Mouse (Mus musculus) embryonic fibroblast, embryonic 13.5 days (primary cell): Measurements from ENCODE around the gene Abcb8. TPM values are rescaled to one million over a fixed set of nuclear protein-coding genes. Genes with fewer than 3 reads are reported as not detected.
"Not testable (repeated sequence)": the region's sequence is repeated elsewhere in the genome, so short reads cannot be mapped to it uniquely, and the experiment has no call there.

Experiments
- H3K27ac ChIP-seq: 2 replicates; pipeline ENCODE4 v1.5.1; 2012; ENCODE audit warnings: low read length, control low read depth, inconsistent platforms; ENCODE audit not compliant: insufficient read depth
- H3K4me1 ChIP-seq: 2 replicates; pipeline ENCODE4 v1.6.1; 2011; ENCODE audit warnings: low read length; ENCODE audit not compliant: control insufficient read depth, insufficient read depth
- H3K4me3 ChIP-seq: 2 replicates; pipeline ENCODE4 v1.5.1; 2011; ENCODE audit warnings: mild to moderate bottlenecking, control low read depth, low read length; ENCODE audit not compliant: insufficient read depth
- CTCF ChIP-seq: IDR thresholded peaks from 2 replicates; pipeline ENCODE4 v1.5.1; 2011; ENCODE audit warnings: mild to moderate bottlenecking, control low read depth, low read length, moderate library complexity, borderline replicate concordance; ENCODE audit not compliant: insufficient read depth
- POLR2A ChIP-seq: IDR thresholded peaks from 2 replicates; pipeline ENCODE4 v1.6.1; 2011; ENCODE audit warnings: low read depth, mild to moderate bottlenecking, control low read depth, low read length, moderate library complexity
- polyA plus RNA-seq: library from polyadenylated mRNA; stranded (reverse); fragments of >200 nt; gene quantifications from 2 replicates; pipeline ENCODE4 v1.2.4, GENCODE M21; 2011; ENCODE audit warnings: low read depth; ENCODE audit not compliant: missing spikeins, insufficient read length

Abcb8 gene
- polyA plus RNA-seq, 1 experiment: 10.6 TPM

DNA sequence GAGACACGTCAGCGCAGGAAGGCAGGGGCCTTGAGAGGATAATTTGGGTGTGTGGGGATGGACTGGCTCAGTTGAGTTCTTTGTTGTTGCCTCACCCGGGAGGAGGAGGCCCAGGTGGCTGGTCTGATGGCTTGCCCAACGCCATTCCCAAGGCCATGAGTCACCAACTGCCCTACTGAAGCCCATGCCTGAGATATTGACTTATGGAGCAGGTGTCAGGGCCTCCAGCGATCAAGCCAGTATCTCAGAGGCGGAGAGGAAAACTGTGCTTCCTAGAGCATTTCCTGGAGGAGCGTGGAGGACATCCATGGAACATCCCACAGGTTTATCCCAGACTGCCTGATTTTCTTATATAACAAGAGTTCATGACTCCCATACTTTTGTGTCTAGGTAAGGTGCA lies 739 bp upstream of the Abcb8 start:
- no peaks in the 10 kb centered on the region for H3K4me1 ChIP-seq
- no peak overlapping the region for H3K27ac ChIP-seq
- H3K4me3 ChIP-seq: no peak overlapping the region
- TF ChIP-seq CTCF (no peak), POLR2A (no peak)

- H3K4me3 ChIP-seq: peak overlapping the region; percentile 49
- no peaks in the 10 kb centered on the region for H3K4me1 ChIP-seq
These were observed 867 bp downstream of the Abcb8 start for GRCm38 (mm10) chr5:24394165-24394894.

GRCm38 (mm10) chr5:24396254-24396653 lies 2.8 kb downstream of the Abcb8 start:
- H3K27ac ChIP-seq, H3K4me1 ChIP-seq: not testable (repeated sequence)

More at GRCm38 (mm10) chr5:24394165-24394894, 867 bp downstream of the Abcb8 start:
- peak overlapping the region; percentile 58 for H3K27ac ChIP-seq
- TF ChIP-seq CTCF (peak; percentile 88), POLR2A (peak; percentile 59; the same call in 1 of the 2 replicates)

DNA sequence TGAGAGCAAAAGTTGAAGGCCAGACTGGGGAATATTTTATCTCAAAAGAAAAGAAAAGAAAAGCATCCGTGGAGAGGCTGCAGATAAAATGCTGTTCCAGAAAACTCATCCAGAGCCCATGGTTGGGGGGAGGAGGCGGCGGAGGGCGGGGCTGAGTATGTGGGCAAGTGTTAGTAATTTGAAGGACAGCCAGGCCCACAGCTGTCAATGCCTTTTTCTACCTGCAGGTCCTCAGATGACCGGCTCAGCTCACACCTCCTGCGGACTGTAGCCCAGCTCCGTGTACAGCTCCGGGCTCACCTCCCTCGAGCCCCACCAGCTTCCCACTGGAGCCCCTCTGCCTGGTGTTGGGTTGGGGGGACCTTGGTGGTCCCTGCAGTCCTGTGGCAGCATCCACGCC lies 6.2 kb downstream of the Abcb8 start:
- no peak overlapping the region for H3K27ac ChIP-seq
- no peak for TF ChIP-seq CTCF
- TF ChIP-seq POLR2A: no peak
- H3K4me3 ChIP-seq: no peak overlapping the region
- no peaks in the 10 kb centered on the region; the same call in 1 of the 2 replicates for H3K4me1 ChIP-seq

More at GRCm38 (mm10) chr5:24396254-24396653, 2.8 kb downstream of the Abcb8 start:
- not testable (repeated sequence) for H3K4me3 ChIP-seq

GRCm38 (mm10) chr5:24400362-24400761 lies 6.9 kb downstream of the Abcb8 start:
- Histone ChIP-seq H3K4me1 (no peaks in the 10 kb centered on the region; the same call in 1 of the 2 replicates), H3K27ac (no peak overlapping the region), H3K4me3 (no peak overlapping the region)
- TF ChIP-seq CTCF (no peak), POLR2A (no peak)

DNA sequence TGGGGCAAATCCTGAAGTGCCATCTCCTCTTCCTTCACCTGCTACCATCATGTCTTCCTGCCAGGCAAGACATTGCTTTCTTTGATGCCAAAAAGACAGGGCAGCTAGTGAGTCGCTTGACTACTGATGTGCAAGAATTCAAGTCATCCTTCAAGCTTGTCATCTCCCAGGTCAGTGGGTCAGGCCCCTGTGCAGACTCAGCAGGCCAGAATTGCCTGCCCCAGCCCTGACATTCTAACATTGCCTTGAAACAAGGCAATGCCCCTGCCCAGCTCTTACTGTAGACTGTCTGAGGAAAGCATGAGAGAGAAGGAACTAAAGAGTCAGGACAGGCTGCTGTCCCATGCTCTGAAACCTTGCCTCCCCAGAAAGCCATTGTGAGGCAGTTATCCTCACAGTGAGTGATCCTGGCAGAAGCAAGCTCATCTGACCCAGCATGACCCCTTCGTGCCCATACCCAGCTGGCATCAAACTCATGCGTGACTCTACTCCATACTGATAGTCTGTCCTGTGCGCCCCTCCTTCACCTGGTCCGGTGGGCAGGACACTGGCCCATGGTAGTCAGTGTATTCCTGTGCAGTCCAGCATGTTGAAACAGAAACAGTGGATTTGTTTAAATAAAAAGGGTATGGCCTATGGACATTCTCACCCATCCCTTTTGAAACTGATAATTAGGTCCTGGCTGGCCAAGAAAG lies 7.6 kb downstream of the Abcb8 start:
- H3K4me1 ChIP-seq: no peaks in the 10 kb centered on the region; the same call in 1 of the 2 replicates
- H3K27ac ChIP-seq: no peak overlapping the region
- H3K4me3 ChIP-seq: no peak overlapping the region
- TF ChIP-seq POLR2A: no peak
- no peak for TF ChIP-seq CTCF

GRCm38 (mm10) chr5:24401969-24402368 lies 8.5 kb downstream of the Abcb8 start:
- TF ChIP-seq CTCF: no peak
- no peak for TF ChIP-seq POLR2A
- no peaks in the 10 kb centered on the region; the same call in 1 of the 2 replicates for H3K4me1 ChIP-seq
- H3K4me3 ChIP-seq: no peak overlapping the region
- no peak overlapping the region for H3K27ac ChIP-seq

- TF ChIP-seq CTCF: no peak
- no peak for TF ChIP-seq POLR2A
- Histone ChIP-seq H3K27ac (peak overlapping the region; percentile 45; the same call in 1 of the 2 replicates), H3K4me1 (no peaks in the 10 kb centered on the region; the same call in 1 of the 2 replicates), H3K4me3 (no peak overlapping the region)
These were observed 11.3 kb downstream of the Abcb8 start for GRCm38 (mm10) chr5:24404594-24405360.

DNA sequence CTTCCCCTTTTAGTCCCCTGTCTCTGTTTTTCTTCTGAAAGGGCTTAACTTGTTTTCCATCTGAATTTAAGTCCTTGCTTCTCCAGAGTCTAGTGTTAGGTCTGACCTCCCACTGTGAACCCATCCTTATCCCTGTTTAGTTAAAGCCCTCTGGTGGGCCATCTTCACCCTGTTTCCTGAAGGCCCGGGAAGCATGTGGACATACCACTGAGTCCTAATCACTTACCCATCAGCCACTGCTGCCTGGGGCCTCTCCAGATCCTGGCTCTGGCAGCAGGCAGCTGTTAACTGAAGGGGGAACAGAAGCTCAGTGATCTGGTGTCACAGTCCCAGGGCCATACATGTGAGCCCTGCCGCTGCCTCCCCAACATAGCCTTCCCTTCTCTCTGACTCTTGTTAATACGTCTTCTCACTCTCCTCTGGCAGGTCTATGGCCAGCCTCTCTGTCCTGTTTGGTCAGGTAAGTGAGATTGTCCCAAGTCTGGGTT lies 12.0 kb downstream of the Abcb8 start:
- Histone ChIP-seq H3K27ac (peak overlapping the region; percentile 45), H3K4me3 (no peak overlapping the region), H3K4me1 (no peaks in the 10 kb centered on the region; the same call in 1 of the 2 replicates)
- TF ChIP-seq CTCF (no peak), POLR2A (no peak)
